Mouse (Mus musculus) thymus, adult 2 months (tissue): Measurements from ENCODE around the gene Syt7.

Experiments
- CTCF ChIP-seq: fragments of 200-500 bp; IDR thresholded peaks from 2 replicates; pipeline ENCODE4 v1.5.1; 2012; ENCODE audit warnings: mild to moderate bottlenecking, control low read depth, low read length, moderate library complexity, borderline replicate concordance; ENCODE audit not compliant: control insufficient read depth, poor library complexity, insufficient read depth; ENCODE audit errors: extremely low read depth
- POLR2A ChIP-seq: fragments of 200-500 bp; IDR thresholded peaks from 2 replicates; pipeline ENCODE4 v1.6.1; 2012; ENCODE audit warnings: mild to moderate bottlenecking, low read length, control low read depth, moderate library complexity; ENCODE audit not compliant: control insufficient read depth, poor library complexity, insufficient read depth; ENCODE audit errors: extremely low read depth

DNA sequence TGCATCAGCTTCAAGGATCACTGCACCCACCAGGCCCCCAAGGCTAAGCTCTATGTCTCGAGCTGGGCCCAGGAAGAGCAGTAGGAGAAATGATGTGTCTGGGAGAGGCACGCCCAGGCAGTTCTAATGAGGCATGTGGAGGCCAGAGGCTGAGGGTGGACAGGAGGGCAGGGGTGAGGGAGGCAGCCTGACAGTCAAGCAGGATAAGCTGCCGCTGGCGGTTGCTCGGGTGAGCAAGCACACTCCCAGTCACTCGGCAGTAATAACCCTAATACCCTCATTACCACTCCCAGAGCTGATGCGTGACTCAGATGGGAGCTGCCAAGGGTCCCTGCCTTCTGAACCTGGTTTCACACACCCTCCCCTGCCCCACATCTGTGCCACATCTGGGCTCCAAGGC lies 25.0 kb upstream of the Syt7 start:
- TF ChIP-seq CTCF (no peak), POLR2A (no peak)
